Mouse (Mus musculus) T-cell, adult 2 months (primary cell): ENCODE results near the gene G6pc3.
A peak's percentile ranks its signal among the peaks of the same experiment; 100 is the strongest.

ENCODE experiments used
- DNase-seq: peaks from one replicate; pipeline ENCODE4 v3.0.0; 2022; ENCODE audit warnings: low spot score

Gene G6pc3

GRCm38 (mm10) chr11:102218783-102219182 is 29.4 kb downstream of the G6pc3 start:
- DNase-seq = peak; percentile 86

- no peak for DNase-seq
Observed at GRCm38 (mm10) chr11:102219247-102219993, 30.0 kb downstream of the G6pc3 start.

- no peak for DNase-seq
Observed at GRCm38 (mm10) chr11:102219994-102220346, 30.6 kb downstream of the G6pc3 start.

GRCm38 (mm10) chr11:102220451-102220850 is 31.0 kb downstream of the G6pc3 start:
- DNase-seq = no peak

GRCm38 (mm10) chr11:102221243-102221953 is 32.0 kb downstream of the G6pc3 start:
- DNase-seq = no peak

GRCm38 (mm10) chr11:102221954-102222351 is 32.5 kb downstream of the G6pc3 start:
- DNase-seq = no peak

GRCm38 (mm10) chr11:102223166-102223565 is 33.7 kb downstream of the G6pc3 start:
- peak; percentile 76 for DNase-seq

- DNase-seq = no peak
Observed at GRCm38 (mm10) chr11:102224686-102225085, 35.3 kb downstream of the G6pc3 start.

GRCm38 (mm10) chr11:102225221-102225620 is 35.8 kb downstream of the G6pc3 start:
- DNase-seq = no peak

- DNase-seq = no peak
Observed at GRCm38 (mm10) chr11:102226067-102226978, 36.9 kb downstream of the G6pc3 start.

GRCm38 (mm10) chr11:102227270-102228190 is 38.1 kb downstream of the G6pc3 start:
- no peak for DNase-seq

- DNase-seq = no peak
Observed at GRCm38 (mm10) chr11:102228191-102228545, 38.7 kb downstream of the G6pc3 start.

- no peak for DNase-seq
Observed at GRCm38 (mm10) chr11:102228646-102229268, 39.3 kb downstream of the G6pc3 start.

- DNase-seq = peak; percentile 21
Observed at GRCm38 (mm10) chr11:102229331-102229953, 40.0 kb downstream of the G6pc3 start.

- peak; percentile 98 for DNase-seq
Observed at GRCm38 (mm10) chr11:102230006-102230741, 40.8 kb downstream of the G6pc3 start, which contains the start of gene Hdac5. Gene Hdac5 (minus strand): TSS chr11:102230166.

- DNase-seq = no peak
Observed at GRCm38 (mm10) chr11:102236022-102236421, 46.6 kb downstream of the G6pc3 start.

- DNase-seq = no peak
Observed at GRCm38 (mm10) chr11:102240636-102241035, 51.2 kb downstream of the G6pc3 start.

GRCm38 (mm10) chr11:102241246-102241645 is 51.8 kb downstream of the G6pc3 start:
- no peak for DNase-seq

- no peak for DNase-seq
Observed at GRCm38 (mm10) chr11:102241874-102242273, 52.5 kb downstream of the G6pc3 start.
